Mouse (Mus musculus) MEL (cell line): Measurements from ENCODE around the gene Fndc3b. TPM values are rescaled to one million over a fixed set of nuclear protein-coding genes. Genes with fewer than 3 reads are reported as not detected.

Experiments
- DNase-seq: peaks from one replicate; pipeline ENCODE4 v3.0.0; 2011; ENCODE audit warnings: low read depth, low spot score
- H3K27ac ChIP-seq: 2 replicates; pipeline ENCODE4 v1.5.1; 2012; ENCODE audit warnings: low read depth, mild to moderate bottlenecking, control low read depth, low read length, moderate library complexity; ENCODE audit not compliant: control insufficient read depth
- H3K27me3 ChIP-seq, 2 experiments: fragments of 150-350 bp in 1 of 2; sonication (generic) in 1 of 2; 2 replicates each; pipeline ENCODE4 v1.6.1; 2012; ENCODE audit warnings: low read length in 2 of 2, mild to moderate bottlenecking in 2 of 2, improper control_type of control experiment in 1 of 2, moderate library complexity in 1 of 2; ENCODE audit not compliant: insufficient read depth in 2 of 2, control insufficient read depth in 1 of 2
- H3K36me3 ChIP-seq, 2 experiments: 2 replicates each; pipeline ENCODE4 v1.6.1; 2012 to 2014; ENCODE audit warnings: low read length in 2 of 2, improper control_type of control experiment in 1 of 2, inconsistent platforms in 1 of 2, mild to moderate bottlenecking in 1 of 2; ENCODE audit not compliant: insufficient read depth in 2 of 2, control insufficient read depth in 1 of 2
- H3K4me1 ChIP-seq, 2 experiments: fragments of 150-350 bp in 1 of 2; sonication (generic) in 1 of 2; 2 replicates each; pipeline ENCODE4 v1.6.1; 2012; ENCODE audit warnings: low read length in 2 of 2, improper control_type of control experiment in 1 of 2, mild to moderate bottlenecking in 1 of 2; ENCODE audit not compliant: insufficient read depth in 2 of 2, control insufficient read depth in 1 of 2
- H3K4me3 ChIP-seq, 2 experiments: fragments of 150-350 bp in 1 of 2; sonication (generic) in 1 of 2; 2 replicates each; pipeline ENCODE4 v1.5.1; 2012; ENCODE audit warnings: low read depth in 2 of 2, low read length in 2 of 2, mild to moderate bottlenecking in 2 of 2, moderate library complexity in 2 of 2, control low read depth in 1 of 2, improper control_type of control experiment in 1 of 2; ENCODE audit not compliant: control insufficient read depth in 1 of 2, insufficient read depth in 1 of 2
- H3K79me2 ChIP-seq: 2 replicates; pipeline ENCODE4 v1.6.1; 2012; ENCODE audit warnings: mild to moderate bottlenecking, low read length, moderate library complexity; ENCODE audit not compliant: control insufficient read depth, poor library complexity, insufficient read depth
- H3K9ac ChIP-seq: 2 replicates; pipeline ENCODE4 v1.6.1; 2012; ENCODE audit warnings: low read depth, mild to moderate bottlenecking, control low read depth, low read length, moderate library complexity; ENCODE audit not compliant: control insufficient read depth, poor library complexity, severe bottlenecking
- H3K9me3 ChIP-seq: fragments of 150-350 bp; sonication (generic); replicated peaks from 2 replicates; pipeline ENCODE4 v1.6.1; 2012; ENCODE audit warnings: mild to moderate bottlenecking, low read length, improper control_type of control experiment, moderate library complexity; ENCODE audit not compliant: insufficient read depth
- CHD1 ChIP-seq: IDR thresholded peaks from 2 replicates; pipeline ENCODE4 v1.6.1; 2012; ENCODE audit warnings: low read depth, mild to moderate bottlenecking, inconsistent platforms, low read length, improper control_type of control experiment
- MAZ ChIP-seq: IDR thresholded peaks from 2 replicates; pipeline ENCODE4 v1.6.1; 2012; ENCODE audit warnings: low read depth, mild to moderate bottlenecking, inconsistent platforms, low read length, improper control_type of control experiment
- MXI1 ChIP-seq: IDR thresholded peaks from 2 replicates; pipeline ENCODE4 v1.6.1; 2011; ENCODE audit warnings: mild to moderate bottlenecking, low read depth, low read length, improper control_type of control experiment
- MYC ChIP-seq: IDR thresholded peaks from 2 replicates; pipeline ENCODE4 v1.6.1; 2011; ENCODE audit warnings: low read depth, mild to moderate bottlenecking, low read length, improper control_type of control experiment, moderate library complexity
- POLR2A ChIP-seq, 2 experiments: IDR thresholded peaks; 2 replicates each; pipeline ENCODE4 v1.6.1; 2011 to 2012; ENCODE audit warnings: low read length in 2 of 2, mild to moderate bottlenecking in 2 of 2, control low read depth in 1 of 2, improper control_type of control experiment in 1 of 2, low read depth in 1 of 2, moderate library complexity in 1 of 2; ENCODE audit not compliant: control insufficient read depth in 1 of 2, insufficient read depth in 1 of 2, poor library complexity in 1 of 2
- POLR2AphosphoS2 ChIP-seq: IDR thresholded peaks from 2 replicates; pipeline ENCODE4 v1.6.1; 2011; ENCODE audit warnings: low read length, improper control_type of control experiment
- POLR2AphosphoS5 ChIP-seq: IDR thresholded peaks from 2 replicates; pipeline ENCODE4 v1.6.1; 2012; ENCODE audit warnings: low read depth, borderline replicate concordance, mild to moderate bottlenecking, inconsistent platforms, low read length, moderate library complexity, mixed read lengths
- SIN3A ChIP-seq: IDR thresholded peaks from 2 replicates; pipeline ENCODE4 v1.6.1; 2012; ENCODE audit warnings: low read length, improper control_type of control experiment, inconsistent platforms
- TAL1 ChIP-seq: IDR thresholded peaks from 2 replicates; pipeline ENCODE4 v1.6.1; 2012; ENCODE audit warnings: mild to moderate bottlenecking, inconsistent platforms, low read length, moderate library complexity, mixed read lengths
- TBP ChIP-seq: IDR thresholded peaks from 2 replicates; pipeline ENCODE4 v1.8.0; 2011; ENCODE audit warnings: low read depth, low read length, improper control_type of control experiment
- UBTF ChIP-seq: IDR thresholded peaks from 2 replicates; pipeline ENCODE4 v1.6.1; 2012; ENCODE audit warnings: low read depth, mild to moderate bottlenecking, inconsistent platforms, low read length, improper control_type of control experiment, moderate library complexity, borderline replicate concordance; ENCODE audit not compliant: insufficient read depth
- USF1 ChIP-seq: IDR thresholded peaks from 2 replicates; pipeline ENCODE4 v1.6.1; 2014; ENCODE audit warnings: low read depth, mild to moderate bottlenecking, inconsistent platforms, low read length, improper control_type of control experiment, moderate library complexity
- polyA plus RNA-seq, 2 experiments: library from polyadenylated mRNA; stranded (reverse) in 1 of 2; unstranded in 1 of 2; fragments of >175 nt in 1 of 2; fragments of >200 nt in 1 of 2; gene quantifications; 2 replicates each; pipeline versions ENCODE4 v1.2.1 to v1.2.4; 2012; ENCODE audit warnings: low replicate concordance in 2 of 2, low read depth in 1 of 2; ENCODE audit not compliant: insufficient read length in 2 of 2, insufficient read depth in 1 of 2, missing spikeins in 1 of 2
- total RNA-seq: library from RNA; depleted of rRNA; stranded (reverse); fragments of 300-350 nt; gene quantifications from 2 replicates; pipeline ENCODE4 v1.2.3, GENCODE M21; 2012

Gene Fndc3b
- total and polyA plus RNA-seq, 3 experiments: not detected

DNA sequence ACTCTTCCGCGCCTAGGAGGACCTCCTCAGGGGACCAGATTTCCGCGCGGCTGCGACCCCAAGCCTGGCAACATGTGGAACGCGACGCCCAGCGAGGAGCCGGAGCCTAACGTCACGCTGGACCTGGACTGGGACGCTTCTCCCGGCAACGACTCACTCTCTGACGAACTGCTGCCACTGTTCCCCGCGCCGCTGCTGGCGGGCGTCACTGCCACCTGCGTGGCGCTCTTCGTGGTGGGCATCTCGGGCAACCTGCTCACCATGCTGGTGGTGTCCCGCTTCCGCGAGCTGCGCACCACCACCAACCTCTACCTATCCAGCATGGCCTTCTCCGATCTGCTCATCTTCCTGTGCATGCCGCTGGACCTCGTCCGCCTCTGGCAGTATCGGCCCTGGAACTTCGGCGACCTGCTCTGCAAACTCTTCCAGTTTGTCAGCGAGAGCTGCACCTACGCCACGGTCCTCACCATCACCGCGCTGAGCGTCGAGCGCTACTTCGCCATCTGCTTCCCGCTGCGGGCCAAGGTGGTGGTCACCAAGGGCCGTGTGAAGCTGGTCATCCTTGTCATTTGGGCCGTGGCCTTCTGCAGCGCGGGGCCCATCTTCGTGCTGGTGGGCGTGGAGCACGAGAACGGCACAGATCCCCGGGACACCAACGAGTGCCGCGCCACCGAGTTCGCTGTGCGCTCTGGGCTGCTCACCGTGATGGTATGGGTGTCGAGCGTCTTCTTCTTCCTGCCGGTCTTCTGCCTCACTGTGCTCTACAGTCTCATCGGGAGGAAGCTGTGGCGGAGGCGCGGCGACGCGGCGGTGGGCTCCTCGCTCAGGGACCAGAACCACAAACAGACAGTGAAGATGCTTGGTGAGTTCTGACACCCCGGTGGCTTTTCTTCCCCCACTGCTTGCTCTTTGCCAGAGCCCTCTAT, 339.1 kb downstream of the Fndc3b start:
- H3K79me2 ChIP-seq: no peaks in the 10 kb centered on the region
- no peak overlapping the region for H3K4me3 ChIP-seq
- no peaks in the 10 kb centered on the region for H3K27me3 ChIP-seq
- H3K4me1 ChIP-seq: no peaks in the 10 kb centered on the region
- H3K27ac ChIP-seq: no peak overlapping the region
- no peak for DNase-seq
- no peak overlapping the region for H3K9ac ChIP-seq
- H3K36me3 ChIP-seq: no peaks in the 10 kb centered on the region
- no peaks in the 10 kb centered on the region for H3K9me3 ChIP-seq
- TF ChIP-seq MAZ (no peak), TBP (no peak), POLR2A (IDR thresholded peaks at IDR 0.05; ENCODE audit: control insufficient read depth in 1 of 2, insufficient read depth in 1 of 2, low read depth in 1 of 2, low read length in 2 of 2, poor library complexity in 1 of 2) (no peak), POLR2AphosphoS5 (no peak), POLR2AphosphoS2 (no peak), TAL1 (no peak), USF1 (no peak), CHD1 (no peak)

DNA sequence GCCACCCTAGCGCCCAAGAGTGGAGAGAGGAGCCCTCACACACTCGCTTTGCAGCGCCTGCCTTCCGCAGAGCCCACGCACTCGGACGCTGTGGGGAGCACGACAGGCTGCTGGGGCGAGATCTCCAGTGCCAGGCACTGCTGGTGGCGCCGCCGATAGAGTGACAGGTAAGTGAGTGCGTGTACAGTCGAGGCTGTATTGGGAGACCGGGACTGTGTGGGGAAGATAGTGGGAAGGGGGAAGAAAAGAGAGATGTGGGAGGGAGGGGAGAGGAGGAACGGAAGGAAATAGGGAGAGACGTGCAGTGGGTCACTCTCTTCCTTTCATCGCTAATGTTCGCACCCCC, 339.9 kb downstream of the Fndc3b start, which contains the start of gene Ghsr:
TSS of gene Ghsr (plus strand) at position 76 of the 346 bp plus-strand sequence.
- no peak for DNase-seq
- Histone ChIP-seq H3K36me3 (no peaks in the 10 kb centered on the region), H3K4me1 (no peaks in the 10 kb centered on the region), H3K4me3 (no peak within 1 kb of the TSS), H3K79me2 (no peaks in the 10 kb centered on the region), H3K27me3 (no peaks in the 10 kb centered on the region), H3K27ac (no peak within 1 kb of the TSS), H3K9ac (no peak within 1 kb of the TSS), H3K9me3 (no peaks in the 10 kb centered on the region)
- no peak for TF ChIP-seq MXI1

DNA sequence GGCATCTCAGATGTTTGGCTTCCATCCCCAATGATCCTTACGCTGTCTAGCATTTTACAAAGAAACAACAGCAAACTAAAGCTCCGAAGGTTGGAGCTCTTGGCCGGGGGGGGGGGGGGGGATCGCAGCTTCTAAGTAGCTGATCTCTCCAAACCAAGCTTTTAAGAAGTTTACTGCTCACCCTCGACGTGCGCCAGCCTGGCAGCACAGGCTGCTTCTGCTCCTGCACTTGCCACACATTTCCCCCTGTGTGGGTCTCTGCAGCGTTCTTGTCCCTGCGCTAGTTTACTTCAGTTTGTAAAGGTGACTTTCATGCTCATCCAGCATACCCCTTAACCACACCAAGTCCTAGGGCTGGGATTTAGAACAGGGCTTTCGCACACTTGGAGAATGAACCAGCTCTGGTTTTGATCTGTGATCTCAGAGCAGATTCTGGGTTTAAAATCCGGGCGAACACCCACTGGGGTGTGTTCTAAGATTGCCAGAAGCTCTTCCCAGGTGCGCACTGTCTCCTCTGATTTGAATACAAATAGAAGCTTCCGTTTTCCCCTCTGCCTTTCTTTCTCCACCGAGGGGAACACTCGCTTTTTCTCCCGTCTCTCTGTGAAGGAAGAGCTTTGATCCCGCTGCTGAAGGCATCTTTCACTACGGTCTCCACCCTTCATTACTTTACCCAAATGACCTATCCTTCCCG, 340.4 kb downstream of the Fndc3b start:
- Histone ChIP-seq H3K27me3 (no peaks in the 10 kb centered on the region), H3K27ac (no peak overlapping the region), H3K9me3 (no peaks in the 10 kb centered on the region), H3K36me3 (no peaks in the 10 kb centered on the region), H3K4me3 (no peak overlapping the region)
- DNase-seq: no peak
- no peak for TF ChIP-seq CHD1
- no peak for TF ChIP-seq MYC
- TF ChIP-seq UBTF: no peak
- TF ChIP-seq POLR2AphosphoS2: no peak
- TF ChIP-seq SIN3A: no peak
- TF ChIP-seq, all 39 proteins: peak for 0
- H3K9ac ChIP-seq: no peak overlapping the region
- H3K4me1 ChIP-seq: no peaks in the 10 kb centered on the region
- no peaks in the 10 kb centered on the region for H3K79me2 ChIP-seq
